Mouse (Mus musculus): Measurements from ENCODE around the gene Rgs5. TPM values are rescaled to one million over a fixed set of nuclear protein-coding genes. Genes with fewer than 3 reads are reported as not detected.

Gene Rgs5
- polyA plus RNA-seq (2014; fragmentation: Nextera tagmentation; extraction: Ambion mirVana): 2.0 and 2.6 TPM in 2 replicates

- no peaks in the 10 kb centered on the region for H3K36me3 ChIP-seq (ENCODE audit: control insufficient read depth, insufficient read depth, low read length)
- no peak within 1 kb of the TSS for H3K27ac ChIP-seq (ENCODE audit: low read depth, low read length)
- no peak within 1 kb of the TSS for H3K9ac ChIP-seq (ENCODE audit: low read length)
- peak within 1 kb of the TSS; percentile 24; the same call in 1 of the 2 replicates for H3K4me2 ChIP-seq (ENCODE audit: low read depth, low read length, severe bottlenecking)
- WGBS: 34% methylated on average over 8 of the region's 8 CpGs
- no peaks in the 10 kb centered on the region for H3K27me3 ChIP-seq (ENCODE audit: control insufficient read depth, insufficient read depth, low read length)
- no peaks in the 10 kb centered on the region for H3K9me3 ChIP-seq (ENCODE audit: control insufficient read depth, low read length)
- ATAC-seq (replicated peaks; ENCODE audit: low FRiP score) (0 out of 2 replicates have a peak, but pooled peaks have one; percentile 46), DNase-seq (ENCODE audit: low spot score) (no peak)
- no peaks in the 10 kb centered on the region for H3K4me1 ChIP-seq (replicated peaks; ENCODE audit: control insufficient read depth, insufficient read depth, low read length)
- no peak within 1 kb of the TSS for H3K4me3 ChIP-seq (ENCODE audit: low read depth, low read length)
Observed at GRCm38 (mm10) chr1:169655256-169655655, at the start of gene Rgs5. TSS of gene Rgs5 (plus strand) at chr1:169655501.

- H3K9ac ChIP-seq (ENCODE audit: low read length): no peak overlapping the region
- WGBS: 87% methylated on average over 3 of the region's 3 CpGs
- H3K4me1 ChIP-seq (replicated peaks; ENCODE audit: control insufficient read depth, insufficient read depth, low read length): no peaks in the 10 kb centered on the region
- no peaks in the 10 kb centered on the region for H3K9me3 ChIP-seq (ENCODE audit: control insufficient read depth, low read length)
- DNase-seq (ENCODE audit: low spot score) (no peak), ATAC-seq (replicated peaks; ENCODE audit: low FRiP score) (no peak)
- H3K36me3 ChIP-seq (ENCODE audit: control insufficient read depth, insufficient read depth, low read length): no peaks in the 10 kb centered on the region
- H3K27me3 ChIP-seq (ENCODE audit: control insufficient read depth, insufficient read depth, low read length): no peaks in the 10 kb centered on the region
- H3K27ac ChIP-seq (ENCODE audit: low read depth, low read length): no peak overlapping the region
- H3K4me2 ChIP-seq (ENCODE audit: low read depth, low read length, severe bottlenecking): no peak overlapping the region
- H3K4me3 ChIP-seq (ENCODE audit: low read depth, low read length): no peak overlapping the region
Observed at GRCm38 (mm10) chr1:169606164-169606563, 49.1 kb upstream of the Rgs5 start.

GRCm38 (mm10) chr1:169629738-169630137 lies 25.6 kb upstream of the Rgs5 start:
- Histone ChIP-seq H3K27ac (ENCODE audit: low read depth, low read length) (no peak overlapping the region), H3K27me3 (ENCODE audit: control insufficient read depth, insufficient read depth, low read length) (no peaks in the 10 kb centered on the region), H3K36me3 (ENCODE audit: control insufficient read depth, insufficient read depth, low read length) (no peaks in the 10 kb centered on the region), H3K9me3 (ENCODE audit: control insufficient read depth, low read length) (no peaks in the 10 kb centered on the region), H3K4me1 (replicated peaks; ENCODE audit: control insufficient read depth, insufficient read depth, low read length) (no peaks in the 10 kb centered on the region), H3K4me3 (ENCODE audit: low read depth, low read length) (no peak overlapping the region), H3K9ac (ENCODE audit: low read length) (no peak overlapping the region), H3K4me2 (ENCODE audit: low read depth, low read length, severe bottlenecking) (no peak overlapping the region)
- 90% methylated on average over 7 of the region's 7 CpGs for WGBS
- no peak for DNase-seq (ENCODE audit: low spot score)
- no peak for ATAC-seq (replicated peaks; ENCODE audit: low FRiP score)

- no peak overlapping the region for H3K4me3 ChIP-seq (ENCODE audit: low read depth, low read length)
- no peaks in the 10 kb centered on the region for H3K9me3 ChIP-seq (ENCODE audit: control insufficient read depth, low read length)
- no peak overlapping the region for H3K9ac ChIP-seq (ENCODE audit: low read length)
- DNase-seq (ENCODE audit: low spot score) (no peak), ATAC-seq (replicated peaks; ENCODE audit: low FRiP score) (no peak)
- no peaks in the 10 kb centered on the region for H3K4me1 ChIP-seq (replicated peaks; ENCODE audit: control insufficient read depth, insufficient read depth, low read length)
- no peaks in the 10 kb centered on the region for H3K36me3 ChIP-seq (ENCODE audit: control insufficient read depth, insufficient read depth, low read length)
- 75% methylated on average over 14 of the region's 14 CpGs for WGBS
- H3K4me2 ChIP-seq (ENCODE audit: low read depth, low read length, severe bottlenecking): no peak overlapping the region
- no peaks in the 10 kb centered on the region for H3K27me3 ChIP-seq (ENCODE audit: control insufficient read depth, insufficient read depth, low read length)
- H3K27ac ChIP-seq (ENCODE audit: low read depth, low read length): no peak overlapping the region
Observed at GRCm38 (mm10) chr1:169637251-169637750, 18.0 kb upstream of the Rgs5 start.

GRCm38 (mm10) chr1:169644884-169645653 lies 10.2 kb upstream of the Rgs5 start:
- 77% methylated on average over 7 of the region's 7 CpGs for WGBS
- ATAC-seq (replicated peaks; ENCODE audit: low FRiP score): peak; percentile 39; the same call in 1 of the 2 replicates
- no peak overlapping the region for H3K9ac ChIP-seq (ENCODE audit: low read length)
- no peak overlapping the region for H3K4me2 ChIP-seq (ENCODE audit: low read depth, low read length, severe bottlenecking)
- no peak for DNase-seq (ENCODE audit: low spot score)
- H3K4me1 ChIP-seq (replicated peaks; ENCODE audit: control insufficient read depth, insufficient read depth, low read length): no peaks in the 10 kb centered on the region
- no peaks in the 10 kb centered on the region for H3K36me3 ChIP-seq (ENCODE audit: control insufficient read depth, insufficient read depth, low read length)
- H3K9me3 ChIP-seq (ENCODE audit: control insufficient read depth, low read length): no peaks in the 10 kb centered on the region
- no peak overlapping the region for H3K27ac ChIP-seq (ENCODE audit: low read depth, low read length)
- no peaks in the 10 kb centered on the region for H3K27me3 ChIP-seq (ENCODE audit: control insufficient read depth, insufficient read depth, low read length)
- H3K4me3 ChIP-seq (ENCODE audit: low read depth, low read length): no peak overlapping the region

GRCm38 (mm10) chr1:169659479-169659878 lies 4.2 kb downstream of the Rgs5 start:
- Histone ChIP-seq H3K9ac (ENCODE audit: low read length) (no peak overlapping the region), H3K9me3 (ENCODE audit: control insufficient read depth, low read length) (no peaks in the 10 kb centered on the region), H3K4me3 (ENCODE audit: low read depth, low read length) (no peak overlapping the region), H3K4me1 (replicated peaks; ENCODE audit: control insufficient read depth, insufficient read depth, low read length) (no peaks in the 10 kb centered on the region), H3K27me3 (ENCODE audit: control insufficient read depth, insufficient read depth, low read length) (no peaks in the 10 kb centered on the region), H3K4me2 (ENCODE audit: low read depth, low read length, severe bottlenecking) (no peak overlapping the region), H3K27ac (ENCODE audit: low read depth, low read length) (no peak overlapping the region), H3K36me3 (ENCODE audit: control insufficient read depth, insufficient read depth, low read length) (no peaks in the 10 kb centered on the region)
- WGBS: 9% methylated on average over 4 of the region's 4 CpGs
- DNase-seq (ENCODE audit: low spot score) (no peak), ATAC-seq (replicated peaks; ENCODE audit: low FRiP score) (no peak)

- Histone ChIP-seq H3K4me2 (ENCODE audit: low read depth, low read length, severe bottlenecking) (no peak overlapping the region), H3K27me3 (ENCODE audit: control insufficient read depth, insufficient read depth, low read length) (no peaks in the 10 kb centered on the region), H3K27ac (ENCODE audit: low read depth, low read length) (no peak overlapping the region), H3K9ac (ENCODE audit: low read length) (no peak overlapping the region), H3K4me1 (replicated peaks; ENCODE audit: control insufficient read depth, insufficient read depth, low read length) (no peaks in the 10 kb centered on the region), H3K4me3 (ENCODE audit: low read depth, low read length) (no peak overlapping the region), H3K36me3 (ENCODE audit: control insufficient read depth, insufficient read depth, low read length) (no peaks in the 10 kb centered on the region), H3K9me3 (ENCODE audit: control insufficient read depth, low read length) (no peaks in the 10 kb centered on the region)
- WGBS: 77% methylated on average over 4 of the region's 4 CpGs
- ATAC-seq (replicated peaks; ENCODE audit: low FRiP score) (no peak), DNase-seq (ENCODE audit: low spot score) (no peak)
Observed at GRCm38 (mm10) chr1:169667328-169667727, 12.0 kb downstream of the Rgs5 start.

GRCm38 (mm10) chr1:169670705-169671104 lies 15.4 kb downstream of the Rgs5 start:
- Histone ChIP-seq H3K36me3 (ENCODE audit: control insufficient read depth, insufficient read depth, low read length) (no peaks in the 10 kb centered on the region), H3K9me3 (ENCODE audit: control insufficient read depth, low read length) (no peaks in the 10 kb centered on the region), H3K27me3 (ENCODE audit: control insufficient read depth, insufficient read depth, low read length) (no peaks in the 10 kb centered on the region), H3K27ac (ENCODE audit: low read depth, low read length) (no peak overlapping the region), H3K9ac (ENCODE audit: low read length) (no peak overlapping the region), H3K4me1 (replicated peaks; ENCODE audit: control insufficient read depth, insufficient read depth, low read length) (no peaks in the 10 kb centered on the region), H3K4me3 (ENCODE audit: low read depth, low read length) (no peak overlapping the region), H3K4me2 (ENCODE audit: low read depth, low read length, severe bottlenecking) (no peak overlapping the region)
- no peak for DNase-seq (ENCODE audit: low spot score)
- peak; percentile 33; the same call in 1 of the 2 replicates for ATAC-seq (replicated peaks; ENCODE audit: low FRiP score)
- 61% methylated on average over 1 of the region's 1 CpGs for WGBS

GRCm38 (mm10) chr1:169671801-169672200 lies 16.5 kb downstream of the Rgs5 start:
- no peak overlapping the region for H3K27ac ChIP-seq (ENCODE audit: low read depth, low read length)
- H3K9me3 ChIP-seq (ENCODE audit: control insufficient read depth, low read length): no peaks in the 10 kb centered on the region
- ATAC-seq (replicated peaks; ENCODE audit: low FRiP score) (no peak), DNase-seq (ENCODE audit: low spot score) (no peak)
- H3K4me2 ChIP-seq (ENCODE audit: low read depth, low read length, severe bottlenecking): no peak overlapping the region
- WGBS: 82% methylated on average over 2 of the region's 2 CpGs
- H3K4me1 ChIP-seq (replicated peaks; ENCODE audit: control insufficient read depth, insufficient read depth, low read length): no peaks in the 10 kb centered on the region
- H3K27me3 ChIP-seq (ENCODE audit: control insufficient read depth, insufficient read depth, low read length): no peaks in the 10 kb centered on the region
- no peaks in the 10 kb centered on the region for H3K36me3 ChIP-seq (ENCODE audit: control insufficient read depth, insufficient read depth, low read length)
- H3K9ac ChIP-seq (ENCODE audit: low read length): no peak overlapping the region
- no peak overlapping the region for H3K4me3 ChIP-seq (ENCODE audit: low read depth, low read length)
